ENCODE assay signal across 8 mouse cellular contexts in the genomic region with DNA sequence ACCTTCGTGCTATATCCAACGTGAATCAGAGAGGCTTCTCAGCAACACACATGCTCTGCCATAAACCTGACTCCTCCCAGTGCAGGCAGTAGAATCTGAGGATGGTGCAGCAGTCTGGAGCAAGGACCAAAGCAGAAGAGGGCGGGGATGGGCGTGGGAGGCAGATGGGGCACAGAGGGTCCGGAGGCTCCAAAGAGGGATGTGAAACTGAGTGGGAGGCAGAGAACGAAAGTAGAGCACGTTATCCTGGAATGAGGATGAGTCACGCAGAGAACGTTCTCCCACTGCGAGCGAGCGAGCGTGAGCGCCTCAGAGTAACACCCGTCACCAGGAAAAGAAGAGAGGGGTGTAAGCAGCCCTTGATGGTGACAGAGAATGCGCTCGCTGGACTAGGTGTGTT. TPM values are rescaled to one million over a fixed set of nuclear protein-coding genes. Genes with fewer than 3 reads are reported as not detected.
A peak's percentile ranks its signal among the peaks of the same experiment; 100 is the strongest.
DNase-seq lines count a peak whose midpoint lies in the region; ATAC-seq lines count a peak whose summit lies in the region.

No protein-coding gene starts in this region.

- peaks cover 4% of the 10 kb centered on the region; the same call in 1 of the 2 replicates for H3K27me3 ChIP-seq in heart, embryonic 13.5 days (replicated peaks)

- H3K36me3 ChIP-seq in heart, embryonic 13.5 days = no peaks in the 10 kb centered on the region

- no peak for ATAC-seq in heart, embryonic 13.5 days (ENCODE audit: extremely low read depth, insufficient number of reproducible peaks, low FRiP score, low TSS enrichment)

- no peak overlapping the region for H3K27ac ChIP-seq in heart, embryonic 13.5 days (replicated peaks)

- H3K4me3 ChIP-seq in heart, embryonic 13.5 days = no peak overlapping the region

- no peaks in the 10 kb centered on the region for H3K9me3 ChIP-seq in heart, embryonic 13.5 days

- 55% methylated on average over 17 of the region's 17 CpGs for WGBS in heart, embryonic 13.5 days

- peak overlapping the region; percentile 21; the same call in 1 of the 2 replicates for H3K9ac ChIP-seq in heart, embryonic 13.5 days

- H3K4me1 ChIP-seq in heart, embryonic 13.5 days = peaks cover 22% of the 10 kb centered on the region

- DNase-seq in urinary bladder, postnatal 14 days (ENCODE audit: low spot score) = peak; percentile 56
- no peak for DNase-seq in urinary bladder, adult 2 months (ENCODE audit: low spot score)
- DNase-seq in left cerebral cortex, adult 9 months (ENCODE audit: low spot score in 2 of 2) = peak; percentile 86 to 88
- DNase-seq in right cerebral cortex, adult 2 months (ENCODE audit: low spot score in 2 of 2) = peak; percentile 83 to 87
- DNase-seq in cerebellum, adult 9-10 months = no peak
- DNase-seq in thymus, postnatal 10 days (ENCODE audit: low spot score in 2 of 2) = no peak
- DNase-seq in adipocyte (ENCODE audit: low spot score) = no peak

- H3K4me2 ChIP-seq in heart, embryonic 13.5 days = peak overlapping the region; percentile 30

RNA-seq across cellular contexts. Expression of gene Slc30a1, which starts 12.2 kb away (rescaled TPM):
- polyA plus RNA-seq in urinary bladder, adult 2 months (2012; rRNA removed) = 11.2 and 12.6 TPM in 2 replicates
- polyA plus RNA-seq in heart, embryonic 13.5 days (2015; fragmentation: Nextera tagmentation; extraction: Ambion mirVana) = 1.2 and 1.8 TPM in 2 replicates

Comparison
In these comparisons a context has a peak if more than half of its experiments do, and no peak if none do; other contexts are left out.
1. DNase-seq: peak in urinary bladder, postnatal 14 days (single experiment), left cerebral cortex, adult 9 months (2 of 2) and right cerebral cortex, adult 2 months (2 of 2); none in urinary bladder, adult 2 months (single experiment), cerebellum, adult 9-10 months (single experiment), thymus, postnatal 10 days (0 of 2) and adipocyte (single experiment).